Mouse (Mus musculus) intestine, postnatal 0 days (tissue): ENCODE measurements around the gene Llgl1. TPM values are rescaled to one million over a fixed set of nuclear protein-coding genes. Genes with fewer than 3 reads are reported as not detected.
A peak's percentile ranks its signal among the peaks of the same experiment; 100 is the strongest.

Experiments used
- ATAC-seq: fragments of 200-750 bp; cut with Nextera tagmentation; 2 replicates; pipeline ENCODE4 v1.8.0; 2017; ENCODE audit warnings: mild to moderate bottlenecking, moderate TSS enrichment, moderate library complexity
- H3K27ac ChIP-seq: fragments of 300-500 bp; sonication (generic); 2 replicates; pipeline ENCODE4 v1.5.1; 2014; ENCODE audit warnings: mild to moderate bottlenecking, low read depth, low read length, moderate library complexity
- H3K27me3 ChIP-seq: fragments of 300-500 bp; sonication (generic); replicated peaks from 2 replicates; pipeline ENCODE4 v1.6.1; 2014; ENCODE audit warnings: low read length, mixed read lengths; ENCODE audit not compliant: control insufficient read depth, insufficient read depth
- H3K36me3 ChIP-seq: fragments of 300-500 bp; sonication (generic); 2 replicates; pipeline ENCODE4 v1.6.1; 2014; ENCODE audit warnings: mild to moderate bottlenecking, moderate library complexity; ENCODE audit not compliant: control insufficient read depth, insufficient read depth
- H3K4me1 ChIP-seq: fragments of 300-500 bp; sonication (generic); replicated peaks from 2 replicates; pipeline ENCODE4 v1.6.1; 2014; ENCODE audit warnings: antibody characterized with exemption, low read length, mixed read lengths; ENCODE audit not compliant: control insufficient read depth, insufficient read depth
- H3K4me2 ChIP-seq: fragments of 300-500 bp; sonication (generic); replicated peaks from 2 replicates; pipeline ENCODE4 v1.6.1; 2014; ENCODE audit warnings: low read depth, mild to moderate bottlenecking, moderate library complexity
- H3K4me3 ChIP-seq: fragments of 300-500 bp; sonication (generic); 2 replicates; pipeline ENCODE4 v1.5.1; 2014; ENCODE audit warnings: low read depth, low read length
- H3K9ac ChIP-seq: fragments of 300-500 bp; sonication (generic); 2 replicates; pipeline ENCODE4 v1.6.1; 2014; ENCODE audit warnings: mild to moderate bottlenecking, low read depth, low read length
- H3K9me3 ChIP-seq: fragments of 300-500 bp; sonication (generic); 2 replicates; pipeline ENCODE4 v1.6.1; 2016; ENCODE audit warnings: mixed run types; ENCODE audit not compliant: control insufficient read depth
- CTCF ChIP-seq: sonication (generic); IDR thresholded peaks from 2 replicates; pipeline ENCODE4 v1.5.1; 2016; ENCODE audit warnings: low read depth, mild to moderate bottlenecking, control low read depth, antibody characterized with exemption, moderate library complexity
- WGBS: fragments of 180-500 bp; shearing (Covaris S2); extraction: QIAGEN DNeasy Blood & Tissue Kit; methylation state at CpG from one replicate; pipeline ENCODE4 v1.1.7; 2014; 5-methylcytosine and 5-hydroxymethylcytosine counted together
- polyA plus RNA-seq: library from polyadenylated mRNA; unstranded; fragments of >200 nt; fragmentation: Nextera tagmentation; extraction: Ambion mirVana; gene quantifications from 2 replicates; pipeline ENCODE4 v1.2.1, GENCODE M21; 2015

Llgl1 gene
- polyA plus RNA-seq, 1 experiment from 2014 or later: 8.6 TPM

- peaks cover 10% of the 10 kb centered on the region for H3K4me1 ChIP-seq
- TF ChIP-seq CTCF: peak; percentile 86
- H3K4me3 ChIP-seq: no peak overlapping the region
- 47% methylated on average over 4 of the region's 4 CpGs for WGBS
- peaks cover 37% of the 10 kb centered on the region for H3K36me3 ChIP-seq
- H3K27ac ChIP-seq: no peak overlapping the region
- H3K4me2 ChIP-seq: no peak overlapping the region
- no peaks in the 10 kb centered on the region for H3K27me3 ChIP-seq
- no peak for ATAC-seq
- H3K9ac ChIP-seq: no peak overlapping the region
- H3K9me3 ChIP-seq: no peaks in the 10 kb centered on the region
These were observed 3.6 kb downstream of the Llgl1 start for GRCm38 (mm10) chr11:60703131-60703530.

GRCm38 (mm10) chr11:60704023-60704880 lies 4.7 kb downstream of the Llgl1 start:
- Histone ChIP-seq H3K4me1 (peaks cover 5% of the 10 kb centered on the region), H3K36me3 (peaks cover 48% of the 10 kb centered on the region), H3K27me3 (no peaks in the 10 kb centered on the region), H3K27ac (no peak overlapping the region), H3K4me3 (no peak overlapping the region), H3K9me3 (no peaks in the 10 kb centered on the region), H3K9ac (no peak overlapping the region), H3K4me2 (no peak overlapping the region)
- 91% methylated on average over 19 of the region's 19 CpGs for WGBS
- ATAC-seq: no peak
- no peak for TF ChIP-seq CTCF

GRCm38 (mm10) chr11:60705255-60705654 lies 5.7 kb downstream of the Llgl1 start:
- H3K4me3 ChIP-seq: no peak overlapping the region
- no peaks in the 10 kb centered on the region for H3K9me3 ChIP-seq
- no peak overlapping the region for H3K9ac ChIP-seq
- no peak for TF ChIP-seq CTCF
- H3K27me3 ChIP-seq: no peaks in the 10 kb centered on the region
- H3K27ac ChIP-seq: no peak overlapping the region
- no peak for ATAC-seq
- WGBS: 87% methylated on average over 3 of the region's 3 CpGs
- no peak overlapping the region for H3K4me2 ChIP-seq
- H3K4me1 ChIP-seq: peaks cover 5% of the 10 kb centered on the region
- peaks cover 58% of the 10 kb centered on the region for H3K36me3 ChIP-seq

- no peaks in the 10 kb centered on the region for H3K4me1 ChIP-seq
- no peaks in the 10 kb centered on the region for H3K27me3 ChIP-seq
- ATAC-seq: no peak
- H3K36me3 ChIP-seq: peaks cover 65% of the 10 kb centered on the region
- no peaks in the 10 kb centered on the region for H3K9me3 ChIP-seq
- H3K4me3 ChIP-seq: no peak overlapping the region
- no peak overlapping the region for H3K4me2 ChIP-seq
- WGBS: 91% methylated on average over 7 of the region's 7 CpGs
- no peak overlapping the region for H3K27ac ChIP-seq
- no peak overlapping the region for H3K9ac ChIP-seq
- TF ChIP-seq CTCF: no peak
These were observed 6.6 kb downstream of the Llgl1 start for GRCm38 (mm10) chr11:60706076-60706475.

- Histone ChIP-seq H3K36me3 (peaks cover 73% of the 10 kb centered on the region), H3K9me3 (no peaks in the 10 kb centered on the region), H3K9ac (0 out of 2 replicates have a peak overlapping the region, but pooled peaks have one; percentile 3), H3K4me1 (no peaks in the 10 kb centered on the region), H3K27ac (no peak overlapping the region), H3K27me3 (no peaks in the 10 kb centered on the region), H3K4me2 (no peak overlapping the region), H3K4me3 (no peak overlapping the region)
- ATAC-seq: no peak
- TF ChIP-seq CTCF: no peak
- WGBS: 86% methylated on average over 14 of the region's 14 CpGs
These were observed 7.4 kb downstream of the Llgl1 start for GRCm38 (mm10) chr11:60706696-60707480.

GRCm38 (mm10) chr11:60707672-60708071 lies 8.1 kb downstream of the Llgl1 start:
- H3K36me3 ChIP-seq: peaks cover 81% of the 10 kb centered on the region
- ATAC-seq: peak; percentile 37; the same call in 1 of the 2 replicates

More at GRCm38 (mm10) chr11:60707672-60708071, 8.1 kb downstream of the Llgl1 start:
- no peaks in the 10 kb centered on the region for H3K4me1 ChIP-seq
- peak overlapping the region; percentile 15; the same call in 1 of the 2 replicates for H3K27ac ChIP-seq
- no peak for TF ChIP-seq CTCF
- no peaks in the 10 kb centered on the region for H3K27me3 ChIP-seq
- H3K4me3 ChIP-seq: no peak overlapping the region
- H3K9me3 ChIP-seq: no peaks in the 10 kb centered on the region
- H3K9ac ChIP-seq: 0 out of 2 replicates have a peak overlapping the region, but pooled peaks have one; percentile 3
- no peak overlapping the region for H3K4me2 ChIP-seq
- 32% methylated on average over 3 of the region's 3 CpGs for WGBS
